ENCODE assay signal across 12 mouse cellular contexts in genomic region chr7:81991116-81991515, GRCm38 (mm10). TPM values are rescaled to one million over a fixed set of nuclear protein-coding genes. Genes with fewer than 3 reads are reported as not detected.
A peak's percentile ranks its signal among the peaks of the same experiment; 100 is the strongest.
DNase-seq lines count a peak whose midpoint lies in the region; ATAC-seq and TF ChIP-seq lines count a peak whose summit lies in the region.
"Had no signal": no experiment of that assay in that cellular context is flagged by ENCODE, and none has a peak within 500 bp of the region (broad histone marks: within the 10 kb centered on the region; RNA-seq: fewer than 3 reads in every experiment).

No protein-coding gene starts in this region.

- ATAC-seq in kidney, embryonic 15.5 days (replicated peaks; ENCODE audit: low FRiP score), result no peak
- ATAC-seq in embryonic facial prominence, embryonic 14.5 days (ENCODE audit: low read depth), result no peak
- no peak for ATAC-seq in hindbrain, embryonic 15.5 days (ENCODE audit: low FRiP score, low read depth)
- ATAC-seq in midbrain, embryonic 15.5 days (replicated peaks), result no peak
- ATAC-seq: inflammation-experienced regulatory T-cells, adult 6 months had no signal

- H3K36me3 ChIP-seq in kidney, embryonic 15.5 days, result no peaks in the 10 kb centered on the region
- H3K36me3 ChIP-seq in embryonic facial prominence, embryonic 14.5 days (ENCODE audit: control insufficient read depth, insufficient read depth, low read length), result no peaks in the 10 kb centered on the region
- no peaks in the 10 kb centered on the region for H3K36me3 ChIP-seq in hindbrain, embryonic 15.5 days
- no peaks in the 10 kb centered on the region for H3K36me3 ChIP-seq in midbrain, embryonic 15.5 days (replicated peaks)

- no peaks in the 10 kb centered on the region for H3K9me3 ChIP-seq in kidney, embryonic 15.5 days (replicated peaks)
- H3K9me3 ChIP-seq in embryonic facial prominence, embryonic 14.5 days (ENCODE audit: control insufficient read depth, low read length), result no peaks in the 10 kb centered on the region
- H3K9me3 ChIP-seq in hindbrain, embryonic 15.5 days, result no peaks in the 10 kb centered on the region
- no peaks in the 10 kb centered on the region for H3K9me3 ChIP-seq in midbrain, embryonic 15.5 days

- TF ChIP-seq CTCF in cerebellum, adult 2 months (IDR thresholded peaks at IDR 0.05; ENCODE audit: borderline replicate concordance, insufficient read depth, low read depth, low read length), result no peak

- TF ChIP-seq POLR2A in cerebellum, adult 2 months (IDR thresholded peaks at IDR 0.05; ENCODE audit: borderline replicate concordance, insufficient read depth, low read length), result no peak

- peaks cover 85% of the 10 kb centered on the region for H3K27me3 ChIP-seq in kidney, embryonic 15.5 days
- H3K27me3 ChIP-seq in embryonic facial prominence, embryonic 14.5 days (replicated peaks; ENCODE audit: control insufficient read depth, insufficient read depth, low read length), result peaks cover 74% of the 10 kb centered on the region
- H3K27me3 ChIP-seq in hindbrain, embryonic 15.5 days, result peaks cover 70% of the 10 kb centered on the region
- peaks cover 70% of the 10 kb centered on the region for H3K27me3 ChIP-seq in midbrain, embryonic 15.5 days (replicated peaks)
- peaks cover 8% of the 10 kb centered on the region; the same call in 1 of the 2 replicates for H3K27me3 ChIP-seq in cerebellum, adult 2 months (ENCODE audit: control insufficient read depth, insufficient read depth, low read length)

- peak overlapping the region; percentile 96 for H3K4me2 ChIP-seq in kidney, embryonic 15.5 days
- peak overlapping the region; percentile 95 for H3K4me2 ChIP-seq in embryonic facial prominence, embryonic 14.5 days (ENCODE audit: low read depth, low read length)
- H3K4me2 ChIP-seq in hindbrain, embryonic 15.5 days, result peak overlapping the region; percentile 85
- peak overlapping the region; percentile 89 for H3K4me2 ChIP-seq in midbrain, embryonic 15.5 days

- H3K27ac ChIP-seq in kidney, embryonic 15.5 days, result no peak overlapping the region
- H3K27ac ChIP-seq in embryonic facial prominence, embryonic 14.5 days (replicated peaks; ENCODE audit: low read depth, low read length), result no peak overlapping the region
- H3K27ac ChIP-seq in hindbrain, embryonic 15.5 days (replicated peaks), result no peak overlapping the region
- H3K27ac ChIP-seq in midbrain, embryonic 15.5 days, result no peak overlapping the region
- H3K27ac ChIP-seq in cerebellum, adult 2 months (ENCODE audit: insufficient read depth, low read length), result no peak overlapping the region
- H3K27ac ChIP-seq: liver, embryonic 14.5 days had no signal

- DNase-seq in kidney, postnatal 36 days, result no peak
- DNase-seq in embryonic facial prominence, embryonic 14.5 days (ENCODE audit: low spot score), result peak; percentile 71
- DNase-seq in cerebellum, adult 2 months, result no peak
- DNase-seq in layer of hippocampus, adult 9-11 months, result no peak
- DNase-seq in adrenal gland, postnatal 4 days (ENCODE audit: low spot score in 2 of 2), result no peak
- DNase-seq: adrenal gland, postnatal 25 days had no signal

- WGBS in kidney, embryonic 15.5 days, result 2% methylated on average over 12 of the region's 12 CpGs
- 7% methylated on average over 12 of the region's 12 CpGs for WGBS in embryonic facial prominence, embryonic 14.5 days
- 5% methylated on average over 12 of the region's 12 CpGs for WGBS in hindbrain, embryonic 15.5 days
- WGBS in midbrain, embryonic 15.5 days, result 5% methylated on average over 12 of the region's 12 CpGs
- 16% methylated on average over 12 of the region's 12 CpGs for WGBS in cerebellum, adult 2 months

- no peak overlapping the region for H3K9ac ChIP-seq in kidney, embryonic 15.5 days
- peak overlapping the region; percentile 61; the same call in 1 of the 2 replicates for H3K9ac ChIP-seq in embryonic facial prominence, embryonic 14.5 days (ENCODE audit: low read depth, low read length)
- H3K9ac ChIP-seq in hindbrain, embryonic 15.5 days, result no peak overlapping the region
- H3K9ac ChIP-seq in midbrain, embryonic 15.5 days, result no peak overlapping the region
- H3K9ac ChIP-seq: liver, embryonic 14.5 days had no signal

- peak overlapping the region; percentile 59 for H3K4me3 ChIP-seq in kidney, embryonic 15.5 days (replicated peaks)
- H3K4me3 ChIP-seq in embryonic facial prominence, embryonic 14.5 days (ENCODE audit: low read depth, low read length), result peak overlapping the region; percentile 59
- H3K4me3 ChIP-seq in hindbrain, embryonic 15.5 days, result peak overlapping the region; percentile 45
- no peak overlapping the region for H3K4me3 ChIP-seq in midbrain, embryonic 15.5 days
- H3K4me3 ChIP-seq in cerebellum, adult 2 months (replicated peaks; ENCODE audit: insufficient read depth, low read depth, low read length), result no peak overlapping the region

- peaks cover 20% of the 10 kb centered on the region for H3K4me1 ChIP-seq in kidney, embryonic 15.5 days
- H3K4me1 ChIP-seq in embryonic facial prominence, embryonic 14.5 days (ENCODE audit: control insufficient read depth, insufficient read depth, low read length), result peaks cover 5% of the 10 kb centered on the region; the same call in 1 of the 2 replicates
- H3K4me1 ChIP-seq in hindbrain, embryonic 15.5 days (replicated peaks), result peaks cover 15% of the 10 kb centered on the region
- peaks cover 13% of the 10 kb centered on the region for H3K4me1 ChIP-seq in midbrain, embryonic 15.5 days
- H3K4me1 ChIP-seq in cerebellum, adult 2 months (ENCODE audit: control insufficient read depth, insufficient read depth, low read length), result no peaks in the 10 kb centered on the region

RNA-seq across cellular contexts. Expression of gene Bnc1, which starts 1.0 kb away (rescaled TPM):
- polyA plus RNA-seq in kidney, embryonic 15.5 days (2015; fragmentation: Nextera tagmentation; extraction: Ambion mirVana), result 0.22 and 0.91 TPM in 2 replicates
- polyA plus RNA-seq in embryonic facial prominence, embryonic 14.5 days (2014; fragmentation: Nextera tagmentation; extraction: Ambion mirVana), result 2.1 and 2.9 TPM in 2 replicates
- 0.36 and 0.69 TPM in 2 replicates for polyA plus RNA-seq in hindbrain, embryonic 15.5 days (2015; fragmentation: Nextera tagmentation; extraction: Ambion mirVana)
- 0.08 and 0.20 TPM in 2 replicates for polyA plus RNA-seq in midbrain, embryonic 15.5 days (2015; fragmentation: Nextera tagmentation; extraction: Ambion mirVana)
- polyA plus RNA-seq in cerebellum, adult 2 months (2012; rRNA removed), result not detected in 2 replicates
- 1 to 10 TPM; 1.7 to 2.3 TPM for total RNA-seq in adrenal gland, postnatal 4 days (2021)
- total RNA-seq: neutrophil, adult 5-6 weeks had no signal
- polyA plus RNA-seq: inflammation-experienced regulatory T-cells, adult 6 months had no signal

RNA-seq across cellular contexts. Expression of gene Hdgfl3, which starts 56.8 kb away (rescaled TPM):
- polyA plus RNA-seq in kidney, embryonic 15.5 days (2015; fragmentation: Nextera tagmentation; extraction: Ambion mirVana), result 14.0 and 14.4 TPM in 2 replicates
- polyA plus RNA-seq in embryonic facial prominence, embryonic 14.5 days (2014; fragmentation: Nextera tagmentation; extraction: Ambion mirVana), result 17.0 and 18.7 TPM in 2 replicates
- polyA plus RNA-seq in hindbrain, embryonic 15.5 days (2015; fragmentation: Nextera tagmentation; extraction: Ambion mirVana), result 57.0 and 59.0 TPM in 2 replicates
- 67.0 and 71.7 TPM in 2 replicates for polyA plus RNA-seq in midbrain, embryonic 15.5 days (2015; fragmentation: Nextera tagmentation; extraction: Ambion mirVana)
- 22.4 and 23.7 TPM in 2 replicates for polyA plus RNA-seq in cerebellum, adult 2 months (2012; rRNA removed)
- total RNA-seq in adrenal gland, postnatal 4 days (2021), result 10 to 100 TPM; 24.4 to 26.9 TPM

Comparison
In these comparisons a context has a peak if more than half of its experiments do, and no peak if none do; other contexts are left out.
1. H3K4me3 ChIP-seq: peak in kidney, embryonic 15.5 days (single experiment), embryonic facial prominence, embryonic 14.5 days (single experiment) and hindbrain, embryonic 15.5 days (single experiment); none in midbrain, embryonic 15.5 days (single experiment) and cerebellum, adult 2 months (single experiment).
2. Peak in every context shown above with its lines, with median percentiles within 50 percentile points of each other: H3K4me2 ChIP-seq.